Mouse (Mus musculus): ENCODE data around the gene Mdh2. TPM values are rescaled to one million over a fixed set of nuclear protein-coding genes. Genes with fewer than 3 reads are reported as not detected.

Mdh2 gene
- 279 and 280 TPM in 2 replicates for polyA plus RNA-seq (2015; fragmentation: Nextera tagmentation; extraction: Ambion mirVana)

DNA sequence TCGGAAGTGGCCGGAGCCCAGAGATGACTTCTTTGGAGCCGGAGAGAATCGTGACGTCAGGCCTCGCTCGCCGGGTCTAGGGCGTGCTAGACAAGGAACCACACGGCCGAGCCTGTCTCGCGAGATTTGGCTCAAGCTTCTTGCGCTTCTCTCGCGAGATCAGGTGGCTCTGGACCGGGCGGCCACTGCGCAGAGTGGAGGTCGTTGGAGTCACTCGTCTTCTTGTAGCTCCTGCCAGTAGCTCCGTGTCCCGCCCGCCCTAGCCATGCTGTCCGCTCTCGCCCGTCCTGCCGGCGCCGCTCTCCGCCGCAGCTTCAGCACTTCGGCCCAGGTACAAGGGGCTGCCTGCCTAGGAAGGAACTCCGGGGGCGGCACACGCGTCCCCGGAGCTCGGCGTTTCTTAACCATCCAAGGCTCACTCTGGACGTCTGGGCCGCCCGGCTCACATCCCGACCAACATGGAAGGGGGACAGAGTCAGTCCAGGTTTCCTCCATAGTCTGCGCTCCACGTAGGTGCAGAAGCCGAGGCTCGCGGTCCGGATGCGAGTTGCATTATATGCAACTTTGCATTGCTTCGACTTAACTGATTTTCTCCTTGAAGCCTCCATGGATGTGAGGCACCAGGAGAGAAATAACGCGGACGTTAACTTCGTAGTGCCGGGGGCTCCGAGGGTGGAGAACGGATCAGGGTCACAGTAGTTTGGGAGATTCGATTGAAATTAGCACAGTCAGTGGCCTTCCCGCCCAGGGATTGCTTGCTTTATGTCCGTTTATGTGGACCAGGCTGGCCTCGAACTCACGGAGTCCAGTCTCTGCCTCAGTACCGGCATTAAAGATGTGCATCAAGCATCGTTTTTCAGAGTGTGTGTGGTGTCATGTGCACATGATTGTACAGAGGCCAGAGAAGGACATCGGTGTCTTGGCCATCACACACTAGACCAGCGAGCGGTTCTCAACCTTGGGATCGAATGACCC lies at the start of gene Mdh2:
Mdh2 (plus strand) TSS at position 10 of the 975 bp plus-strand sequence.
- peak; percentile 93 for ATAC-seq (ENCODE audit: low read depth)
- peaks cover 14% of the 10 kb centered on the region for H3K36me3 ChIP-seq (ENCODE audit: control insufficient read depth, insufficient read depth)
- WGBS (ENCODE audit: insufficient replicate concordance): under 1% methylated on average over 70 of the region's 70 CpGs
- peaks cover 44% of the 10 kb centered on the region for H3K4me1 ChIP-seq (ENCODE audit: control insufficient read depth, low read depth, low read length)
- H3K4me2 ChIP-seq (ENCODE audit: low read depth, low read length): peak within 1 kb of the TSS; percentile 94
- H3K27ac ChIP-seq (ENCODE audit: low read length): peak within 1 kb of the TSS; percentile 95
- H3K4me3 ChIP-seq (ENCODE audit: low read depth, low read length): peak within 1 kb of the TSS; percentile 98
- H3K9me3 ChIP-seq (replicated peaks; ENCODE audit: control insufficient read depth, low read length): no peaks in the 10 kb centered on the region
- H3K9ac ChIP-seq (ENCODE audit: low read depth, low read length): peak within 1 kb of the TSS; percentile 99
- H3K27me3 ChIP-seq (ENCODE audit: control insufficient read depth, insufficient read depth, low read depth, low read length): no peaks in the 10 kb centered on the region

DNA sequence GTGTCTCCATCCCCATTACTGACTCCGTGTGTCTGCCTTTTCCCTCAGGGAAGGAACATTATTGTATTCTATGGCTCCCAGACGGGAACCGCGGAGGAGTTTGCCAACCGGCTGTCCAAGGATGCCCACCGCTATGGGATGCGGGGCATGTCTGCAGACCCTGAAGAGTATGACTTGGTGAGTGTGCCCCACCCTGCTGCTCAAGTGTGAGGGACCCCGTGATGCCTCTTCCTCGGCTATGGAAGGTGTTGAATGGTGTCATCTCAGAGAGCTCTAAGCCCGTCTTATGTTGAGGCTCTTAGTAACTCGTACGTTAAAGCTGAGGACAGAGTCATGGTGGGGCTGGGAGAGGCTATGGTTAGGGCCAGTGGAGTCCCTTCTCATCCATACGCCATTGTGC lies 48.9 kb upstream of the Mdh2 start:
- Histone ChIP-seq H3K9ac (ENCODE audit: low read depth, low read length) (no peak overlapping the region), H3K36me3 (ENCODE audit: control insufficient read depth, insufficient read depth) (peaks cover 23% of the 10 kb centered on the region)

DNA sequence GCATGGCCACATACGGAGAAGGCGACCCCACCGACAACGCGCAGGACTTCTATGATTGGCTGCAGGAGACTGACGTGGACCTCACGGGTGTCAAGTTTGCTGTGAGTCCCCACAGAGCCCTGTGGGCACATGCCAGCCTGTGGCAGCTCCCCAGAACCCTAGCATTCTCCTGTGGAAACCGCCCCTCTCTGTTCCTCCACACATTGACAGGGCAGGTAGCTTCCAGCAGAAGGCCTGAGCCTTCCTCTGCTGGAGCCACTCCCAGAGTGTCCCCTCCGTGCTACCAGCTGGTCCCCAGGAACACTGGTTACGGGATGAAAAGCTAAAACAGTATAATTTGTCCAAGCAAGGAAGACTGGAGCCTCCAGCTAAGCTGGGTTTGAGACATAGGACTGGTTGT lies 48.0 kb upstream of the Mdh2 start:
- H3K9ac ChIP-seq (ENCODE audit: low read depth, low read length): no peak overlapping the region
- no peaks in the 10 kb centered on the region for H3K9me3 ChIP-seq (replicated peaks; ENCODE audit: control insufficient read depth, low read length)
- no peaks in the 10 kb centered on the region; the same call in 1 of the 2 replicates for H3K4me1 ChIP-seq (ENCODE audit: control insufficient read depth, low read depth, low read length)
- no peak overlapping the region for H3K27ac ChIP-seq (ENCODE audit: low read length)
- no peak overlapping the region for H3K4me3 ChIP-seq (ENCODE audit: low read depth, low read length)
- no peak for ATAC-seq (ENCODE audit: low read depth)
- peaks cover 28% of the 10 kb centered on the region for H3K36me3 ChIP-seq (ENCODE audit: control insufficient read depth, insufficient read depth)
- H3K4me2 ChIP-seq (ENCODE audit: low read depth, low read length): no peak overlapping the region
- H3K27me3 ChIP-seq (ENCODE audit: control insufficient read depth, insufficient read depth, low read depth, low read length): no peaks in the 10 kb centered on the region
- WGBS (ENCODE audit: insufficient replicate concordance): 81% methylated on average over 10 of the region's 10 CpGs

More for the DNA sequence above, 48.9 kb upstream of the Mdh2 start:
- WGBS (ENCODE audit: insufficient replicate concordance): 80% methylated on average over 13 of the region's 13 CpGs
- H3K4me3 ChIP-seq (ENCODE audit: low read depth, low read length): no peak overlapping the region
- no peak for ATAC-seq (ENCODE audit: low read depth)
- no peaks in the 10 kb centered on the region for H3K9me3 ChIP-seq (replicated peaks; ENCODE audit: control insufficient read depth, low read length)
- no peaks in the 10 kb centered on the region for H3K27me3 ChIP-seq (ENCODE audit: control insufficient read depth, insufficient read depth, low read depth, low read length)
- no peak overlapping the region for H3K4me2 ChIP-seq (ENCODE audit: low read depth, low read length)
- no peak overlapping the region for H3K27ac ChIP-seq (ENCODE audit: low read length)
- H3K4me1 ChIP-seq (ENCODE audit: control insufficient read depth, low read depth, low read length): no peaks in the 10 kb centered on the region; the same call in 1 of the 2 replicates

DNA sequence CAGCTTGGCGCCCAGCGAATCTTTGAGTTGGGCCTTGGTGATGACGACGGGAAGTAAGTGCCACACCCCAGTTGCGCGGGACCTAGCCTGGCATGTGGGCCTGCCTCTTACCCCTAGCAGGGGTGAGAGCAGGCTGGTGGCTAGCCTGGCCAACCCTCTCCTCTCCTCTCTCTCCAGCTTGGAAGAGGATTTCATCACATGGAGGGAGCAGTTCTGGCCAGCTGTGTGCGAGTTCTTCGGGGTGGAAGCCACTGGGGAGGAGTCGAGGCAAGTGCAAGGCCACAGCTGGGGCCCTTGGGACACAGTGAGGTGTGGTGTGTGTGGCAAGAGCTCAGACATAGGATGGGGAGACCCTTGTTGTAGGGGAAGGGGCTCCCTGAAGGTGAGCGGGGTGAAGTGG lies 47.4 kb upstream of the Mdh2 start:
- ATAC-seq (ENCODE audit: low read depth): no peak
- Histone ChIP-seq H3K9ac (ENCODE audit: low read depth, low read length) (no peak overlapping the region), H3K27me3 (ENCODE audit: control insufficient read depth, insufficient read depth, low read depth, low read length) (no peaks in the 10 kb centered on the region), H3K4me1 (ENCODE audit: control insufficient read depth, low read depth, low read length) (no peaks in the 10 kb centered on the region), H3K4me3 (ENCODE audit: low read depth, low read length) (no peak overlapping the region), H3K4me2 (ENCODE audit: low read depth, low read length) (no peak overlapping the region), H3K36me3 (ENCODE audit: control insufficient read depth, insufficient read depth) (peaks cover 28% of the 10 kb centered on the region), H3K9me3 (replicated peaks; ENCODE audit: control insufficient read depth, low read length) (no peaks in the 10 kb centered on the region), H3K27ac (ENCODE audit: low read length) (no peak overlapping the region)
- WGBS (ENCODE audit: insufficient replicate concordance): 83% methylated on average over 10 of the region's 10 CpGs

DNA sequence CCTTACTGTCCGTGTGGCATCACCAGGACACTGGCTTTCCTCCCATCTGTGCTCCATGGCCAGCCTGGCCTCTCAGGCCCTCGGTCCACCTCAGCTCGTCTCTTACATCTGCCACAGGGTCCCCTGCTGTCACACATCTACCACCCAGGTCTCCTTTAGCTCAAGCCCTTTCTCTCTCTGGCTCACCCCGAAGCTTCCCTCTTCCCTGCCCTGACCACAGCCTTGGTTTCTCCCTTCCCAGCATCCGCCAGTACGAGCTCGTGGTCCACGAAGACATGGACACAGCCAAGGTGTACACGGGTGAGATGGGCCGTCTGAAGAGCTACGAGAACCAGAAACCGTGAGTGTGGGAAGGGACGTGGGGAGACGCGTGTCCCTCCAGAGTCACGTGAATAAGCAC lies 47.0 kb upstream of the Mdh2 start:
- H3K9me3 ChIP-seq (replicated peaks; ENCODE audit: control insufficient read depth, low read length): no peaks in the 10 kb centered on the region
- ATAC-seq (ENCODE audit: low read depth): no peak
- H3K27me3 ChIP-seq (ENCODE audit: control insufficient read depth, insufficient read depth, low read depth, low read length): no peaks in the 10 kb centered on the region
- H3K36me3 ChIP-seq (ENCODE audit: control insufficient read depth, insufficient read depth): peaks cover 28% of the 10 kb centered on the region
- H3K4me2 ChIP-seq (ENCODE audit: low read depth, low read length): no peak overlapping the region
- no peak overlapping the region for H3K4me3 ChIP-seq (ENCODE audit: low read depth, low read length)
- H3K9ac ChIP-seq (ENCODE audit: low read depth, low read length): no peak overlapping the region
- no peak overlapping the region for H3K27ac ChIP-seq (ENCODE audit: low read length)
- H3K4me1 ChIP-seq (ENCODE audit: control insufficient read depth, low read depth, low read length): no peaks in the 10 kb centered on the region
- 83% methylated on average over 16 of the region's 16 CpGs for WGBS (ENCODE audit: insufficient replicate concordance)

DNA sequence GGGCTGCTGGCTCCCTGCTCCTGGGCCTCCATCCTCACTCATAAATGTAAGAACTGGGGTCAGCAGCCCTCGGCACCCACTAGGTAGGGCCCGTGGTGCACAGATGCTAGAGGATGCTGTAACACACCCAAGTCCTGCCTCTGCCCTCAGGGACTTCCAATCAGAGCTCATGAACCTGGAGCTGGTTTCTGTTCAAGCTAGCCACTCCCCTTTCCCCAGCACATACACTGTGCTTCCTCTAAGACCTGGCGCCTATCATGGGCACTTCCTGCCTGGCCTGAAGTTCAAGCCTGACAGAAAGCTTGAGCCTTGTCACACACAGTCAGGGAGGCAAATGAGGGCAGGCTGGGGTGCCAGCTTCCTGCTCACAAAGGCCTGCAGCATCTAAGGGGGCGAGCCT lies 45.2 kb upstream of the Mdh2 start:
- Histone ChIP-seq H3K9ac (ENCODE audit: low read depth, low read length) (no peak overlapping the region), H3K9me3 (replicated peaks; ENCODE audit: control insufficient read depth, low read length) (no peaks in the 10 kb centered on the region), H3K4me2 (ENCODE audit: low read depth, low read length) (no peak overlapping the region), H3K4me3 (ENCODE audit: low read depth, low read length) (no peak overlapping the region), H3K27ac (ENCODE audit: low read length) (no peak overlapping the region), H3K27me3 (ENCODE audit: control insufficient read depth, insufficient read depth, low read depth, low read length) (no peaks in the 10 kb centered on the region), H3K4me1 (ENCODE audit: control insufficient read depth, low read depth, low read length) (no peaks in the 10 kb centered on the region), H3K36me3 (ENCODE audit: control insufficient read depth, insufficient read depth) (peaks cover 28% of the 10 kb centered on the region)
- no peak for ATAC-seq (ENCODE audit: low read depth)
- 71% methylated on average over 4 of the region's 4 CpGs for WGBS (ENCODE audit: insufficient replicate concordance)

DNA sequence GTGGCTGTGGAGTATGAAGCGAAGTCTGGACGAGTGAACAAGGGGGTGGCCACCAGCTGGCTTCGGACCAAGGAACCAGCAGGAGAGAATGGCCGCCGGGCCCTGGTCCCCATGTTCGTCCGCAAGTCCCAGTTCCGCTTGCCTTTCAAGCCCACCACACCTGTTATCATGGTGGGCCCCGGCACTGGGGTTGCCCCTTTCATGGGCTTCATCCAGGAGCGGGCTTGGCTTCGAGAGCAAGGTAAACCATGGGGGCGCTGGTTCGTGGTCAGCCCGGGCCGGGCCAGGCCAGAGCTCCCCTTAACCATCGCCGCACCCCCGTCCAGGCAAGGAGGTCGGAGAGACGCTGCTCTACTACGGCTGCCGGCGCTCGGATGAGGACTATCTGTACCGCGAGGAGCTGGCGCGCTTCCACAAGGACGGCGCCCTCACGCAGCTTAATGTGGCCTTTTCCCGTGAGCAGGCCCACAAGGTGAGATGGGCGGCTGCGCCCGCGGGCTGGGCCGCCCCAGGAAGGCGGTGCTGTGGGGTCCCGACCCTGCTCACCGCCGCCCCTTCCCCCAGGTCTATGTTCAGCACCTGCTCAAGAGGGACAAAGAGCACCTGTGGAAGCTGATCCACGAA lies 44.1 kb upstream of the Mdh2 start:
- H3K9me3 ChIP-seq (replicated peaks; ENCODE audit: control insufficient read depth, low read length): no peaks in the 10 kb centered on the region
- H3K4me1 ChIP-seq (ENCODE audit: control insufficient read depth, low read depth, low read length): no peaks in the 10 kb centered on the region
- peaks cover 28% of the 10 kb centered on the region for H3K36me3 ChIP-seq (ENCODE audit: control insufficient read depth, insufficient read depth)
- 86% methylated on average over 42 of the region's 42 CpGs for WGBS (ENCODE audit: insufficient replicate concordance)
- H3K9ac ChIP-seq (ENCODE audit: low read depth, low read length): no peak overlapping the region
- H3K4me2 ChIP-seq (ENCODE audit: low read depth, low read length): no peak overlapping the region
- no peak for ATAC-seq (ENCODE audit: low read depth)
- no peaks in the 10 kb centered on the region for H3K27me3 ChIP-seq (ENCODE audit: control insufficient read depth, insufficient read depth, low read depth, low read length)
- H3K4me3 ChIP-seq (ENCODE audit: low read depth, low read length): no peak overlapping the region
- no peak overlapping the region for H3K27ac ChIP-seq (ENCODE audit: low read length)

DNA sequence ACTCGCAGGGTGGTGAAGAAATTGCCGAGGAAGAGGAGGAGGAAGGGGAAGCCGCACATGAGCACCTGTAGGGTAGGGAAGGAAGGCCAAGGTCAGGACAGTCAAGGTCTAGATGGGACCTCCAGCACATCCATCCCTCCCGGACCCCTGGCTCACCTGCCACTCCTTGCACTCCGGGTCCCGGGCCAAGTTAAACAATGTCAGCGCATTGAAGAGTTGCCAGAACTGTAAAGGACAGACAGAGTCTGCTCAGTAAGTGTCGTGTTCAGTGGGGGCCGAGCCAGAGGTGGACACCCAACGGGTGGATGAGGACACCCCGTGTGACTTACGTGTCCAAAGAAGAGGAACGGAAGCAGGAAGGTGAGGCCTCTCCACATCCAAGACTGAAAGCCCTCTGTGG lies 42.5 kb upstream of the Mdh2 start:
- no peak for ATAC-seq (ENCODE audit: low read depth)
- H3K36me3 ChIP-seq (ENCODE audit: control insufficient read depth, insufficient read depth): peaks cover 27% of the 10 kb centered on the region
- 74% methylated on average over 13 of the region's 13 CpGs for WGBS (ENCODE audit: insufficient replicate concordance)

DNA sequence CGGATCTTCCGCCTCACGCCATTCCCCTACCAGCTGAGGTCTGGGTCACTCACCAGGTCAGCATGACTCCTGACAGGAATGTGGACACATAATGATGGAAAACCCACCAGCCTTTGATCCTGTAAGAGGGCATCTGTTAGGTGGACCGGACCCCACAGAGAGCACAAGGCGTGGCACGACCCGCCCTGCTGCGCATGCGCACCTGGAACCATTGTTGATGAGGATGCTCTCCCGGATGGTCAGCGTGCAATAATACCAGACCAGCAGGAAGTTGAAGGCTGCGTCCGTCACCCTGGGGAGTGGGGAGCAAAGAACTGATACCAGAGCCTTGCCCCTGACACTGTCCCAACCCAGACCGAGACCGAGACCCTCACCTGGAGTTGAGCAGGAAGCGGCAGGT lies 41.7 kb upstream of the Mdh2 start:
- peaks cover 25% of the 10 kb centered on the region for H3K36me3 ChIP-seq (ENCODE audit: control insufficient read depth, insufficient read depth)
- H3K9me3 ChIP-seq (replicated peaks; ENCODE audit: control insufficient read depth, low read length): no peaks in the 10 kb centered on the region
- H3K9ac ChIP-seq (ENCODE audit: low read depth, low read length): no peak overlapping the region
- no peak overlapping the region for H3K27ac ChIP-seq (ENCODE audit: low read length)
- WGBS (ENCODE audit: insufficient replicate concordance): 82% methylated on average over 16 of the region's 16 CpGs
- no peaks in the 10 kb centered on the region for H3K4me1 ChIP-seq (ENCODE audit: control insufficient read depth, low read depth, low read length)
- ATAC-seq (ENCODE audit: low read depth): no peak
- H3K4me2 ChIP-seq (ENCODE audit: low read depth, low read length): no peak overlapping the region
- H3K27me3 ChIP-seq (ENCODE audit: control insufficient read depth, insufficient read depth, low read depth, low read length): no peaks in the 10 kb centered on the region
- H3K4me3 ChIP-seq (ENCODE audit: low read depth, low read length): no peak overlapping the region

More for the DNA sequence above, 42.5 kb upstream of the Mdh2 start:
- H3K9me3 ChIP-seq (replicated peaks; ENCODE audit: control insufficient read depth, low read length): no peaks in the 10 kb centered on the region
- no peak overlapping the region for H3K4me2 ChIP-seq (ENCODE audit: low read depth, low read length)
- H3K27ac ChIP-seq (ENCODE audit: low read length): no peak overlapping the region
- H3K9ac ChIP-seq (ENCODE audit: low read depth, low read length): no peak overlapping the region
- no peak overlapping the region for H3K4me3 ChIP-seq (ENCODE audit: low read depth, low read length)
- H3K4me1 ChIP-seq (ENCODE audit: control insufficient read depth, low read depth, low read length): no peaks in the 10 kb centered on the region
- no peaks in the 10 kb centered on the region for H3K27me3 ChIP-seq (ENCODE audit: control insufficient read depth, insufficient read depth, low read depth, low read length)
